Mouse (Mus musculus) right cerebral cortex, postnatal 10 days (tissue): ENCODE measurements at regions not wholly inside any gene's neighbourhood (a gene's known extent, or its start where the extent isn't known, plus 50 kb on each side); places are given as distances from the start of the nearest gene placed in this dataset.
"Not testable (repeated sequence)": the region's sequence is repeated elsewhere in the genome, so short reads cannot be mapped to it uniquely, and the experiment has no call there.

ENCODE experiments used
- DNase-seq, 2 experiments: peaks; one replicate each; pipeline ENCODE4 v3.0.0; 2021; ENCODE audit warnings: low spot score in 2 of 2

- no peak for DNase-seq
These were observed 247.6 kb downstream of the Enc1 start for GRCm38 (mm10) chr13:97488518-97488917.

DNA sequence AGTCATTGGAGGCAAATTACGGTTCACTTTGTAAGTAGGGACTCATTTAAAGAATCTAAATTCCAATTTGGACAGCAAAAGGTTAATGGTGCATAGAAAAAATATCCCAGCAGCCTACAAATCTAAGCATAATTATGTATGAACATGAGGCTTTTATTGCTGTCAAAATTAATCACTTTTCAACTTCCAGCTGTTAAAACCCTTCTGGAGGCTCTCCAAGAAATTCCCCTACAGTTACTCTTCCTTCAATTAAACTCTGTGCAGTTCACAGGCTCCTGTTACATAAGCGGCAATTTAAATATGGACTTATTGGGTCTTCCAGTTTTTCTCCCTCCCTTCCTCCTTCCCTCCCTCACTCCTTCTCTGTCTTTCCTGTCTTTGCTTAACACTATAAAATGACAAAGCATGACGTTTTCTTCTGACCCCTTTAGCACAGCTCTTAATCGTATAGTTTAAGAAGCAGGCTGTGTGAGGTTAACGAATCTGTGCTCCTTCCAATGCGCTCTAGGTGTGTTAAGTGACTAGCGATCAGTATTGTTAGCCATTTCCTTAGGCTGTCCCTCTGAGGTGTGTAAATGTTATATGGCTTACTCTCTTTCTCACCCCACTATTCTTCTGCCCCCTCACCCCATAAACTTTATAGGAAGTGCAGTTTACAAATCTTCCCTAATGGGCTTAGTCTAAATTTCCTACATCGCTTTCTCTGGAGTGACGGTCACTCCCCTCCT lies 247.0 kb downstream of the Enc1 start:
- no peak for DNase-seq

GRCm38 (mm10) chr13:97486490-97486889 lies 245.6 kb downstream of the Enc1 start:
- no peak for DNase-seq

- no peak for DNase-seq
These were observed 245.0 kb downstream of the Enc1 start for GRCm38 (mm10) chr13:97485886-97486285.

DNA sequence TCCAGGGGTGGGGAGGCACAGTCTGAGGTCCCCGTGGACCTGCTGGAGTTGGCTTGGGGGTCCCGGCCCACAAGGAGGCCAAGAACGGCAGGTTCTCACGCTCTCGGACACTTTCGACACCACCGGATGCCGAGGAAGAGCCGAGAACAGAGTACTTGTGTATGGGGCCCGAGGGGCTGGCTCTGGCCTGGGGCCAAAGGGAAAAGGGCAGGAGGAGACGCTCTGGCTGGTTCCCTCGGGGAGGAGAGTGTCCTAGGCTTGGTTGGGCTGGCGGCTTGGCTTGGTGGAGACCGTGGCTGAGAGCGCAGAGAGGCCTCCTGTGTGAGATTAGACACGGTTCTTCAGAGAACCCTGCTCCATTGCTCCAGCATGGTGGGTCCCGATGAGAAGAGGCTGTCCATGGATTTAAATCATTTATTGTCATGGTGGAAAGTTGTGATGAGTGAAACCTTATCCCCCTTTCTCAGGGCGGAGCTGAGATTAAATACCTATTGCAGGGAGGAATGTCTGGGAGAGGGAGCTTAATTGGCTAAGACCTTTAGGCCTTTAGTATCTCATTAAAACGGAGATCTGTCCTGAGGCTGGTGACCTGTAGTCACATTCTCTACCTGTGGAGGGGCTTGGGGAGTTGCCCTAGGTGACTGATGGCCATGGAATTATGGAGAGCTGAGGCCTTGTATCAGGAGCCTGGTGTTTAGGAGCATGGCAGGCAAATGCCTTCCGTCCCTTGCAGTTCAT lies 244.1 kb downstream of the Enc1 start:
- DNase-seq: no peak

DNA sequence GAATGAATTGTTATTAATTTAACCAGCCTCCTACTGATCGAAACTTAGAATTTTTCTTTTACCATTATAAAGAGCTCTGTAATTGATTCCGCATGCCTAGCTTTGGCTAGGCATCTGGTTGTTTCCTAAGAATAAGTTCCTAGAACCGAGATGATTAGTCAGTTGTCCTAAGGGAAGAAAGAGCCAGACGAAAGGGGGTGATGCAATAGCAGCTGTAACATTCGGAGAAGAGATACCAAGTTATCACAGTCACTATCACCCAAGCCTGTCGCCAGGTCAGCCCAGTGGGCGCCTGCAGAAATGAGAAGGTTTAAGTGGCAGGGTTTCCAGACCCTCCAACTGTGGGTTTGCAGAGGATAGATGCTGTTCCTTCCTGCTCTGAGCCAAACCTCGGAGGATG lies 242.8 kb downstream of the Enc1 start:
- no peak for DNase-seq

- no peak for DNase-seq
These were observed 241.6 kb downstream of the Enc1 start for GRCm38 (mm10) chr13:97482439-97482946.

GRCm38 (mm10) chr13:97481259-97481658 lies 240.4 kb downstream of the Enc1 start:
- DNase-seq: no peak

GRCm38 (mm10) chr13:97479066-97479586 lies 238.2 kb downstream of the Enc1 start:
- DNase-seq: no peak

GRCm38 (mm10) chr13:97473971-97474365 lies 233.1 kb downstream of the Enc1 start:
- DNase-seq: no peak

GRCm38 (mm10) chr13:97473256-97473970 lies 232.5 kb downstream of the Enc1 start:
- DNase-seq: no peak

GRCm38 (mm10) chr13:97469999-97470398 lies 229.1 kb downstream of the Enc1 start:
- no peak for DNase-seq

GRCm38 (mm10) chr13:97468874-97469593 lies 228.1 kb downstream of the Enc1 start:
- DNase-seq: no peak

- DNase-seq: not testable (repeated sequence)
These were observed 225.7 kb downstream of the Enc1 start for GRCm38 (mm10) chr13:97466585-97466984.

DNA sequence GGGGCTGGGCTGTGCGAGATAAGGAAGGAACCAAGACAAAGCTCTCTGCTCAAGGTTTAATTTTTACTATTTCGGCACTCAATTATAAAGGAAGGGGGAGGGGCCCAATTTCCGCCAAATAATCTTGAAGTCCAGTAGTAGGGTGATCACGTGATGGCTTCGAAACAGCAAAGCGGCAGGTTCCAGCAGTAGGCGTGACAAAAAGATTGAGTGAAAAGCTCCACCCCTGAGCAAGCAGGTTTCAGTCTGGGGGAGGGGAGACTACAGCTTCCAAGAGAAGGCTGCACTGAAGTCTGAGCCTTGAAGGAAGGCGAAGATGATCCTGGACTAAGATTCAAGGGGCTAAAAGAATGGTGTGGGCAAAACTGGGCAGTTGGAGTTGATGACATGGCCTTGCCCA lies 222.9 kb downstream of the Enc1 start:
- DNase-seq: no peak

GRCm38 (mm10) chr13:97462884-97463235 lies 222.0 kb downstream of the Enc1 start:
- no peak for DNase-seq

GRCm38 (mm10) chr13:97462110-97462883 lies 221.4 kb downstream of the Enc1 start:
- no peak for DNase-seq

- DNase-seq: no peak
These were observed 220.3 kb downstream of the Enc1 start for GRCm38 (mm10) chr13:97461207-97461606.

DNA sequence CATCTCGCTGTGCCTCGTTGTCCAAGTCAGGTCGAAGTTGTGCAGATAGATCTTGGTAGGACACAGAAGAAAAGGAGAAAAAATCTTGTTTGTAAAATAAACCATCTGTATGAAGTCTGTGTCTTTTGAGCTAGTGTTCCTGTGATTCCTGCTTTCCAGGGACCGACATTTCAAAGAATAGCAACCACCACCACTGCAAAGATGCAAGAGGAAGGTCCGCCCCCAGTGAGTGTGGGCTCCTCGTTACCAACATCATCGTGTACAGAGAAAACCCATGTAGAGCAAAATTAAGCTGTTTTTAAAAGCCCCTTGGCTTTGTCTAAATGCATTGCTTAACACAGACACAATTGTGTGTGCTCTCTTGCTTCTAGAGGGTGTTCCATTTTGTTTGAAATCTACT lies 218.2 kb downstream of the Enc1 start:
- no peak for DNase-seq

GRCm38 (mm10) chr13:97455961-97456360 lies 215.1 kb downstream of the Enc1 start:
- DNase-seq: no peak

DNA sequence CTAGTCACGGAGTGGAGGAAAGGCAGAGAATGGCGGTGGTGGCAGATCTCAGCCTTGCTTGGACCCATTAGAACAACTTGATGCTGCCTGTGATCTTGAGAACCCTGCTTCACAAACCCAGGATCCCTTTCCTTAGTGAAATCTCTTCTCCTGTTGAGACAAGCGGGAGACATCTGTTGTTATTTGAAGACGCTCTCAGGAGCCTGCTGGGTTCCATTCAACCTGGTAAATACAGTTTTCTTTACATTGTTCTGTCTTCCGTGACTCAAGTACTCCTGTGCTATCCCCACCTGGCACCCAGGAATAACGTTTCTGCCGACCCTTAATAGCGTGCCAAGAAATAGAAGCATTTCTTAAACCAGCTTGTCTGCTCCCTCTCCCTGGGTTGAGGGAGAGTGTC lies 213.8 kb downstream of the Enc1 start:
- DNase-seq: no peak
